ENCODE assay signal across 8 mouse cellular contexts in the genomic region with DNA sequence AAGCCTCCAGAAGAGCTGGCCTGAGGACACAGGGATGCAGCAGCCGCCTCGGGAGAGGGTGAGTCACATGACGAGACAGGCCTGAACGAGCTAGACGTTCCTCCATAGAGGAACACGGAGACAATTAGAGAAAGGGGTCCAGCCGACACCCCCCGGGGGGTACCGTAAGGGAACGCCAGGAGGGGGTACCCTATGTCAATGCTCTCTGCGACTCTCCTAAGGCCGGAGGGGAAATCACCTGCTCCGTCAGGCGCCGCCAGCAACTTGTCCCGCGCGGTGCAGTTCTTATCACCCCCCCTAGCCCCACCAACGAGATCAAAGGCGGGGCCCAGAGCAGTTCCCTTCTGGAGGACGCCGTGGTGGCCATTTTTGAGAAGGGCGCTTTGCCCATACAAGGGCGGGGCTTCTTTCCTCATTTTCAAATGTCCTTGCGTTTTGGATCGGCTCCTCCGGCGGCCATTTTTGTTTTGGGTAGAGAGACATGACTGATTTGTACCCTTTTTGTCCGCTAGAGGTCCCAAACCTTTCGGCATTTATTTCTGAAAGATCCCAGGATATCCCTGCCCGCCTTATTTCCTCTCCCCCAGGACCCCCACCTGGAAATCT. TPM values are rescaled to one million over a fixed set of nuclear protein-coding genes. Genes with fewer than 3 reads are reported as not detected.
DNase-seq lines count a peak whose midpoint lies in the region; ATAC-seq lines count a peak whose summit lies in the region.

TSS of gene Cuedc2 (minus strand) at position 372 of the 606 bp plus-strand sequence.

- H3K27ac ChIP-seq in hindbrain, embryonic 11.5 days (ENCODE audit: low read depth, low read length): peak within 1 kb of the TSS; percentile 54

- H3K4me3 ChIP-seq in hindbrain, embryonic 11.5 days (ENCODE audit: low read depth, low read length): peak within 1 kb of the TSS; percentile 67

- H3K4me2 ChIP-seq in hindbrain, embryonic 11.5 days (replicated peaks; ENCODE audit: low read depth, low read length): peak within 1 kb of the TSS; percentile 79

- H3K27me3 ChIP-seq in hindbrain, embryonic 11.5 days (ENCODE audit: control insufficient read depth, insufficient read depth, low read length): no peaks in the 10 kb centered on the region

- peak; percentile 95 for DNase-seq in Muller cell, postnatal 12 days (ENCODE audit: inconsistent ontology term)
- peak; percentile 98 for DNase-seq in cerebellum, adult 9-11 months
- peak; percentile 96 to 100 for DNase-seq in frontal cortex, adult 2 months (ENCODE audit: extremely low spot score in 1 of 2, low spot score in 1 of 2)
- DNase-seq in hindbrain, embryonic 11.5 days (ENCODE audit: low spot score): peak; percentile 99
- DNase-seq in layer of hippocampus, postnatal 10 days (ENCODE audit: low spot score in 2 of 2): peak; percentile 99
- DNase-seq in lung, postnatal 10 days: peak; percentile 98
- DNase-seq in ovary, postnatal 36 days (ENCODE audit: low spot score): peak; percentile 95
- peak; percentile 98 for DNase-seq in thymus, postnatal 25 days

- H3K9me3 ChIP-seq in hindbrain, embryonic 11.5 days (ENCODE audit: control insufficient read depth, low read length): no peaks in the 10 kb centered on the region

- WGBS in hindbrain, embryonic 11.5 days: under 1% methylated on average over 31 of the region's 31 CpGs

- ATAC-seq in hindbrain, embryonic 11.5 days (ENCODE audit: low FRiP score): peak; percentile 91

- H3K9ac ChIP-seq in hindbrain, embryonic 11.5 days (ENCODE audit: low read depth, low read length): peak within 1 kb of the TSS; percentile 64

- H3K36me3 ChIP-seq in hindbrain, embryonic 11.5 days (ENCODE audit: control insufficient read depth, insufficient read depth, low read length): no peaks in the 10 kb centered on the region

- H3K4me1 ChIP-seq in hindbrain, embryonic 11.5 days (replicated peaks; ENCODE audit: control insufficient read depth, insufficient read depth, low read length): peaks cover 5% of the 10 kb centered on the region

RNA-seq across cellular contexts. Expression of gene Cuedc2, which starts in this region (rescaled TPM):
- 226 and 229 TPM in 2 replicates for polyA plus RNA-seq in frontal cortex, adult 2 months (2012; rRNA removed)
- 252 and 260 TPM in 2 replicates for polyA plus RNA-seq in hindbrain, embryonic 11.5 days (2014; fragmentation: Nextera tagmentation; extraction: Ambion mirVana)
- total RNA-seq in layer of hippocampus, postnatal 10 days (2021): 100 to 1,000 TPM; 173 to 178 TPM

Comparison
In these comparisons a context has a peak if more than half of its experiments do, and no peak if none do; other contexts are left out.
1. Peak in every context shown above with its lines: DNase-seq, ATAC-seq, H3K4me3 ChIP-seq and H3K27ac ChIP-seq.